Mouse (Mus musculus): ENCODE results near the gene Pard3b. TPM values are rescaled to one million over a fixed set of nuclear protein-coding genes. Genes with fewer than 3 reads are reported as not detected.

Gene Pard3b
- total and polyA plus RNA-seq, 2 experiments from 2014 or later, result 4.4 to 6.1 TPM

- DNase-seq (no peak), ATAC-seq (no peak)
- 13% methylated on average over 5 of the region's 5 CpGs for WGBS
- H3K4me1 ChIP-seq (ENCODE audit: insufficient read depth), result no peaks in the 10 kb centered on the region
- H3K4me3 ChIP-seq (ENCODE audit: low read depth, low read length), result no peak overlapping the region
- no peaks in the 10 kb centered on the region for H3K36me3 ChIP-seq (ENCODE audit: insufficient read depth)
- H3K4me2 ChIP-seq (ENCODE audit: low read depth), result no peak overlapping the region
- no peak overlapping the region for H3K9ac ChIP-seq
- TF ChIP-seq CTCF (IDR thresholded peaks at IDR 0.05; ENCODE audit: low read depth), result no peak
- H3K27me3 ChIP-seq (ENCODE audit: insufficient read depth, low read length), result no peaks in the 10 kb centered on the region
- no peak overlapping the region for H3K27ac ChIP-seq (ENCODE audit: low read depth, low read length)
- no peaks in the 10 kb centered on the region for H3K9me3 ChIP-seq (ENCODE audit: low read length)
Observed at GRCm38 (mm10) chr1:62016536-62017300, 378.1 kb downstream of the Pard3b start.

GRCm38 (mm10) chr1:62018276-62018675 is 379.7 kb downstream of the Pard3b start:
- no peaks in the 10 kb centered on the region for H3K36me3 ChIP-seq (ENCODE audit: insufficient read depth)
- H3K9me3 ChIP-seq (ENCODE audit: low read length), result no peaks in the 10 kb centered on the region
- no peaks in the 10 kb centered on the region for H3K27me3 ChIP-seq (ENCODE audit: insufficient read depth, low read length)
- no peak overlapping the region for H3K27ac ChIP-seq (ENCODE audit: low read depth, low read length)
- no peak for ATAC-seq
- TF ChIP-seq CTCF (IDR thresholded peaks at IDR 0.05; ENCODE audit: low read depth), result no peak
- H3K4me1 ChIP-seq (ENCODE audit: insufficient read depth), result no peaks in the 10 kb centered on the region
- 49% methylated on average over 5 of the region's 5 CpGs for WGBS
- H3K4me3 ChIP-seq (ENCODE audit: low read depth, low read length), result no peak overlapping the region
- H3K4me2 ChIP-seq (ENCODE audit: low read depth), result no peak overlapping the region
- no peak for DNase-seq
- no peak overlapping the region for H3K9ac ChIP-seq

- Histone ChIP-seq H3K9me3 (ENCODE audit: low read length) (no peaks in the 10 kb centered on the region), H3K36me3 (ENCODE audit: insufficient read depth) (no peaks in the 10 kb centered on the region), H3K4me1 (ENCODE audit: insufficient read depth) (no peaks in the 10 kb centered on the region), H3K27ac (ENCODE audit: low read depth, low read length) (no peak overlapping the region), H3K9ac (no peak overlapping the region), H3K4me2 (ENCODE audit: low read depth) (no peak overlapping the region), H3K27me3 (ENCODE audit: insufficient read depth, low read length) (no peaks in the 10 kb centered on the region), H3K4me3 (ENCODE audit: low read depth, low read length) (no peak overlapping the region)
- TF ChIP-seq CTCF (IDR thresholded peaks at IDR 0.05; ENCODE audit: low read depth), result no peak
- ATAC-seq (no peak), DNase-seq (no peak)
Observed at GRCm38 (mm10) chr1:62019743-62020142, 381.1 kb downstream of the Pard3b start.

- H3K27ac ChIP-seq (ENCODE audit: low read depth, low read length), result no peak overlapping the region
- no peaks in the 10 kb centered on the region for H3K4me1 ChIP-seq (ENCODE audit: insufficient read depth)
- H3K4me2 ChIP-seq (ENCODE audit: low read depth), result no peak overlapping the region
- DNase-seq (no peak), ATAC-seq (no peak)
- no peaks in the 10 kb centered on the region for H3K27me3 ChIP-seq (ENCODE audit: insufficient read depth, low read length)
- no peak for TF ChIP-seq CTCF (IDR thresholded peaks at IDR 0.05; ENCODE audit: low read depth)
- no peak overlapping the region for H3K9ac ChIP-seq
- no peaks in the 10 kb centered on the region for H3K36me3 ChIP-seq (ENCODE audit: insufficient read depth)
- no peaks in the 10 kb centered on the region for H3K9me3 ChIP-seq (ENCODE audit: low read length)
- whole genome bisulfite sequencing, result 81% methylated on average over 3 of the region's 3 CpGs
- H3K4me3 ChIP-seq (ENCODE audit: low read depth, low read length), result no peak overlapping the region
Observed at GRCm38 (mm10) chr1:62041718-62042117, 403.1 kb downstream of the Pard3b start.

GRCm38 (mm10) chr1:62048592-62048991 is 410.0 kb downstream of the Pard3b start:
- Histone ChIP-seq H3K36me3 (ENCODE audit: insufficient read depth) (no peaks in the 10 kb centered on the region), H3K27me3 (ENCODE audit: insufficient read depth, low read length) (no peaks in the 10 kb centered on the region), H3K27ac (ENCODE audit: low read depth, low read length) (no peak overlapping the region), H3K4me2 (ENCODE audit: low read depth) (no peak overlapping the region), H3K9me3 (ENCODE audit: low read length) (no peaks in the 10 kb centered on the region), H3K4me3 (ENCODE audit: low read depth, low read length) (no peak overlapping the region), H3K4me1 (ENCODE audit: insufficient read depth) (0 out of 2 replicates have a peak, but pooled peaks cover 3% of the 10 kb centered on the region), H3K9ac (no peak overlapping the region)
- WGBS, result 89% methylated on average over 4 of the region's 4 CpGs
- no peak for ATAC-seq
- no peak for DNase-seq
- no peak for TF ChIP-seq CTCF (IDR thresholded peaks at IDR 0.05; ENCODE audit: low read depth)

GRCm38 (mm10) chr1:62051186-62051825 is 412.7 kb downstream of the Pard3b start:
- no peak for TF ChIP-seq CTCF (IDR thresholded peaks at IDR 0.05; ENCODE audit: low read depth)
- no peak for DNase-seq
- Histone ChIP-seq H3K27ac (ENCODE audit: low read depth, low read length) (no peak overlapping the region), H3K4me1 (ENCODE audit: insufficient read depth) (0 out of 2 replicates have a peak, but pooled peaks cover 3% of the 10 kb centered on the region), H3K9me3 (ENCODE audit: low read length) (no peaks in the 10 kb centered on the region), H3K4me3 (ENCODE audit: low read depth, low read length) (no peak overlapping the region), H3K9ac (no peak overlapping the region), H3K4me2 (ENCODE audit: low read depth) (no peak overlapping the region), H3K27me3 (ENCODE audit: insufficient read depth, low read length) (no peaks in the 10 kb centered on the region), H3K36me3 (ENCODE audit: insufficient read depth) (no peaks in the 10 kb centered on the region)
- ATAC-seq, result no peak
- WGBS, result 63% methylated on average over 1 of the region's 1 CpGs

- ATAC-seq (peak; percentile 60; the same call in 1 of the 2 replicates), DNase-seq (peak; percentile 31)
- Histone ChIP-seq H3K27me3 (ENCODE audit: insufficient read depth, low read length) (no peaks in the 10 kb centered on the region), H3K9ac (no peak overlapping the region), H3K4me3 (ENCODE audit: low read depth, low read length) (no peak overlapping the region), H3K4me1 (ENCODE audit: insufficient read depth) (0 out of 2 replicates have a peak, but pooled peaks cover 3% of the 10 kb centered on the region), H3K27ac (ENCODE audit: low read depth, low read length) (no peak overlapping the region), H3K4me2 (ENCODE audit: low read depth) (no peak overlapping the region), H3K36me3 (ENCODE audit: insufficient read depth) (no peaks in the 10 kb centered on the region), H3K9me3 (ENCODE audit: low read length) (no peaks in the 10 kb centered on the region)
- 13% methylated on average over 7 of the region's 7 CpGs for WGBS
- no peak for TF ChIP-seq CTCF (IDR thresholded peaks at IDR 0.05; ENCODE audit: low read depth)
Observed at GRCm38 (mm10) chr1:62053167-62053638, 414.6 kb downstream of the Pard3b start.

Data from forebrain, postnatal 0 days (tissue).